Mouse (Mus musculus) testis, adult 2 months (tissue): ENCODE results near the gene Rab43.

Experiments used
- CTCF ChIP-seq: fragments of 200-500 bp; IDR thresholded peaks from 2 replicates; pipeline ENCODE4 v1.5.1; 2012; ENCODE audit warnings: low read depth, mild to moderate bottlenecking, inconsistent platforms, low read length, moderate library complexity; ENCODE audit not compliant: control insufficient read depth, insufficient read depth, insufficient replicate concordance
- POLR2A ChIP-seq: fragments of 200-500 bp; IDR thresholded peaks from 2 replicates; pipeline ENCODE4 v1.6.1; 2012; ENCODE audit warnings: low read depth, mild to moderate bottlenecking, inconsistent platforms, low read length, moderate library complexity; ENCODE audit not compliant: control insufficient read depth

DNA sequence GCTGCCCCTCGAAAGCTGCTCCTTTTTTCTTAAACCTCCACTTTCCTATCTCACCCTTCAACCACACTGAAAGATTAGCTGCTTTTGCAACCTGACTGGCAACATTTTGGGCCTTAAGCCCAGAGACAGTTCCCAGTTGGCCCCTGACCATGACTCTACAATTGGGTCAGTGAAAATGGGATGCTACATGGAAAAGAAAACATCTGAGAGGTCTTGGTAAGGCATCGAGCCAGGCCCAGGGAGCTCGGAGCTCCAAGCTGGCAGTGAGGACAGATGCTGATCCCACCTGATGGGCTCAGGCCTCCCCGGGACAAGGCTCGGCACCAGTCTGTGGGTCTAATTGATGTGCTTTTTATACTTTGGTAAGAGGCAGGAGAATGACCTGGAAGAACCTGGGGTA is 20.1 kb downstream of the Rab43 start:
- TF ChIP-seq CTCF (no peak), POLR2A (no peak)
